Mouse (Mus musculus): ENCODE results near the gene Srek1ip1.

Srek1ip1 gene

GRCm38 (mm10) chr13:104841937-104842336 is 49.7 kb downstream of the Srek1ip1 start:
- DNase-seq (ENCODE audit: low read depth in 1 of 2, low spot score in 2 of 2) = no peak

- DNase-seq (ENCODE audit: low read depth in 1 of 2, low spot score in 2 of 2) = no peak
These were observed 51.2 kb downstream of the Srek1ip1 start for GRCm38 (mm10) chr13:104843295-104844089.

- DNase-seq (ENCODE audit: low read depth in 1 of 2, low spot score in 2 of 2) = no peak
These were observed 61.4 kb downstream of the Srek1ip1 start for GRCm38 (mm10) chr13:104853645-104854044.

DNA sequence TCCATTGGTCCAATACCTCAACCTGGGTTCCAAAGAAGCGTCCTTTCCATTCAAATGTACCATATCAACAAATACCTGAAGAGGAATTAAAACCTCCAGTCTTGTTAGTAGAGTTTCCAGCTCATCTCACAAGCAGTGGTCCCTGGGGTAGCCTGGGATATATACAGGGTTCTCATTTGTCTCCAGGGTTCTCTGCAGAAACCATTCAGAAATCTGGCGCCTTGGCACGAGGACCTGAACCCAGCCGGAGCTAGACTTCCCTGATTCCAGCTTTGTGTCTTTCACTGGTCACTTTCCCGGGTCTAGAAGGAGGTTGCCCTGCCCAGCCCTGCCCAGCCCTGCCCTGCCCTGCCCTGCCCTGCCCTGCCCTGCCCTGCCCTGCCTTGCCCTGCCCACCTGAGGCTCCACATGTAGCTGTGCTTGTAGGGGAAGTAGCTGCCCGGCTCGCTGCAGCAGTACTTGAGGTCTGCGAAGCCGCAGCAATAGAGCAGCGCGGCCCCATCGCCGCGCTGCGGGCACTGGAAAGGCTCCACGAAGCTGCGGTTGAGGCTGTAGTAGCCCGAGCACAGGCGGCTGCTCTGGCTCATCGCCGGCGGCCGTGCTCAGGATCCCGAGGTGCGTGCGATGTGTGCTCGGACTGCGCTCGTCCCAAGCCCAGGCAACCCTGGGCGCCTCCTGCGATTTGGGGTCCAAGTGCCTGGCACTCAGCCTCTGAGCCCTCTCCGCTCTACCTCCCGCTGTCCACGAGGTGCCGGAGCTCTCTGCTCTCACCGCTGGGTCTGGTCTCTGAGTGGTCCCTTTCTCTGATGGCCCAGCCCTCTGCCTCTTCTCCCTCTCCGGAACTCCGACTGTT is 71.1 kb downstream of the Srek1ip1 start, which contains the start of gene Shisal2b:
Shisal2b (minus strand) TSS at position 767 of the 853 bp plus-strand sequence.
- DNase-seq (ENCODE audit: low read depth in 1 of 2, low spot score in 2 of 2) = no peak

DNA sequence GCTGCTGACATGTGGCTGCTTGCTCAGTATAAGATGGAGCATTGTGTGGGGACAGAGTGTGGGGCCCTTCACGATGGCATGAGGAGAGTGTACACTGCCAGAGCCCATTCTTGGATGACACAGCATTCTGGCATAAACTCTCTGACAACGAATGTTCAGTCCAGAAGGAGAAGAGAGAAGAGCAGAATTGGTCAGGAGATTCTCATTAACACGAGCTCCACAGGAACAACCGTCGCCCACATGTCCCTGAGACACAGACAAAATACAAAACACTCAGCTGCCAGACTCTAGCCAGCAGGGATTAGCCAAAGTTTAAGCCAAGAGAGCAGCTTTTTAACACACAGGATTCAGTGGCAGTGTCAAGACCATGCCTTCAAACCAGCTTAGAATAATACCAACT is 74.4 kb downstream of the Srek1ip1 start:
- no peak for DNase-seq (ENCODE audit: low read depth in 1 of 2, low spot score in 2 of 2)

GRCm38 (mm10) chr13:104869907-104870306 is 77.6 kb downstream of the Srek1ip1 start:
- DNase-seq (ENCODE audit: low read depth in 1 of 2, low spot score in 2 of 2) = no peak

- no peak for DNase-seq (ENCODE audit: low read depth in 1 of 2, low spot score in 2 of 2)
These were observed 86.2 kb downstream of the Srek1ip1 start for GRCm38 (mm10) chr13:104878508-104878907.

- no peak for DNase-seq (ENCODE audit: low read depth in 1 of 2, low spot score in 2 of 2)
These were observed 91.4 kb downstream of the Srek1ip1 start for GRCm38 (mm10) chr13:104883566-104884249.

GRCm38 (mm10) chr13:104886308-104887032 is 94.2 kb downstream of the Srek1ip1 start:
- no peak for DNase-seq (ENCODE audit: low read depth in 1 of 2, low spot score in 2 of 2)
